Mouse (Mus musculus): ENCODE results near the gene Commd2. TPM values are rescaled to one million over a fixed set of nuclear protein-coding genes. Genes with fewer than 3 reads are reported as not detected.

Gene Commd2
- total and polyA plus RNA-seq, 2 experiments from 2014 or later = 34.9 to 72.6 TPM

- Histone ChIP-seq H3K27me3 (ENCODE audit: insufficient read depth, low read length) (no peaks in the 10 kb centered on the region), H3K36me3 (ENCODE audit: insufficient read depth, low read length) (no peaks in the 10 kb centered on the region), H3K9ac (replicated peaks; ENCODE audit: low read length, poor library complexity, severe bottlenecking) (no peak overlapping the region), H3K9me3 (ENCODE audit: low read length) (no peaks in the 10 kb centered on the region), H3K4me1 (ENCODE audit: insufficient read depth, low read length) (no peaks in the 10 kb centered on the region), H3K4me2 (ENCODE audit: low read depth, low read length, poor library complexity, severe bottlenecking) (no peak overlapping the region), H3K4me3 (ENCODE audit: low read depth, low read length) (no peak overlapping the region), H3K27ac (ENCODE audit: low read depth, low read length) (no peak overlapping the region)
- TF ChIP-seq CTCF (IDR thresholded peaks at IDR 0.05) = no peak
- ATAC-seq (ENCODE audit: low FRiP score) (no peak), DNase-seq (ENCODE audit: low spot score) (no peak)
- WGBS = 88% methylated on average over 2 of the region's 2 CpGs
These were observed 22.6 kb upstream of the Commd2 start for GRCm38 (mm10) chr3:57674075-57674474.

DNA sequence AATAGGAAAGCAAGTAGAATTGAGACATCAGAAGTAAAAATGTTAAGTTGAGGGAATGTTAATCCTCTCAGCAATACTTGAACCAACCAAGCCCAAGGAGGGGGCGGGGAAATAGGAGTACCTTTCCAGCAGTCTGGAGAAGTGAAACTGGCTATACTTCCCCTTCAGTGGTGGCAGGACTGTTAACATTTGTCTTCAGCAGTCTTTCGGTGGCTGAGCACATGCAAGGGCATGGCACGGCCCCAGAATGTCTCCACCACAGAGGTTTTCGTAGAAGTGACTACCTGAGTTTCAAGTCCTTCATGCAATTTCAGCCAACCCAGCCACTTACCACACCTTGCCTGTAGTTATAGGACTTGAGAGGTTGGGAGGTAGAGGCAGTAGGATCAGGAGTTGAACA, 22.1 kb upstream of the Commd2 start:
- Histone ChIP-seq H3K9ac (replicated peaks; ENCODE audit: low read length, poor library complexity, severe bottlenecking) (no peak overlapping the region), H3K9me3 (ENCODE audit: low read length) (no peaks in the 10 kb centered on the region), H3K27me3 (ENCODE audit: insufficient read depth, low read length) (no peaks in the 10 kb centered on the region), H3K4me2 (ENCODE audit: low read depth, low read length, poor library complexity, severe bottlenecking) (no peak overlapping the region), H3K36me3 (ENCODE audit: insufficient read depth, low read length) (no peaks in the 10 kb centered on the region), H3K4me1 (ENCODE audit: insufficient read depth, low read length) (no peaks in the 10 kb centered on the region), H3K27ac (ENCODE audit: low read depth, low read length) (no peak overlapping the region), H3K4me3 (ENCODE audit: low read depth, low read length) (no peak overlapping the region)
- ATAC-seq (ENCODE audit: low FRiP score) (no peak), DNase-seq (ENCODE audit: low spot score) (no peak)
- no peak for TF ChIP-seq CTCF (IDR thresholded peaks at IDR 0.05)
- 91% methylated on average over 4 of the region's 4 CpGs for WGBS

- peak overlapping the region; percentile 27 for H3K4me3 ChIP-seq (ENCODE audit: low read depth, low read length)
- DNase-seq (ENCODE audit: low spot score) (peak; percentile 96), ATAC-seq (ENCODE audit: low FRiP score) (peak; percentile 88)
- peak; percentile 87 for TF ChIP-seq CTCF (IDR thresholded peaks at IDR 0.05)
- no peaks in the 10 kb centered on the region for H3K27me3 ChIP-seq (ENCODE audit: insufficient read depth, low read length)
- H3K9ac ChIP-seq (replicated peaks; ENCODE audit: low read length, poor library complexity, severe bottlenecking) = no peak overlapping the region; the same call in 1 of the 2 replicates
- H3K36me3 ChIP-seq (ENCODE audit: insufficient read depth, low read length) = no peaks in the 10 kb centered on the region
- WGBS = 28% methylated on average over 14 of the region's 14 CpGs
- no peak overlapping the region for H3K27ac ChIP-seq (ENCODE audit: low read depth, low read length)
- H3K4me2 ChIP-seq (ENCODE audit: low read depth, low read length, poor library complexity, severe bottlenecking) = peak overlapping the region; percentile 39
- no peaks in the 10 kb centered on the region for H3K9me3 ChIP-seq (ENCODE audit: low read length)
- H3K4me1 ChIP-seq (ENCODE audit: insufficient read depth, low read length) = no peaks in the 10 kb centered on the region
These were observed 15.7 kb upstream of the Commd2 start for GRCm38 (mm10) chr3:57667054-57667723.

GRCm38 (mm10) chr3:57665880-57666279, 14.4 kb upstream of the Commd2 start:
- no peak for TF ChIP-seq CTCF (IDR thresholded peaks at IDR 0.05)
- no peaks in the 10 kb centered on the region for H3K27me3 ChIP-seq (ENCODE audit: insufficient read depth, low read length)
- H3K4me1 ChIP-seq (ENCODE audit: insufficient read depth, low read length) = no peaks in the 10 kb centered on the region
- no peak overlapping the region for H3K27ac ChIP-seq (ENCODE audit: low read depth, low read length)
- WGBS = 91% methylated on average over 5 of the region's 5 CpGs
- H3K36me3 ChIP-seq (ENCODE audit: insufficient read depth, low read length) = no peaks in the 10 kb centered on the region
- ATAC-seq (ENCODE audit: low FRiP score) (no peak), DNase-seq (ENCODE audit: low spot score) (no peak)
- no peaks in the 10 kb centered on the region for H3K9me3 ChIP-seq (ENCODE audit: low read length)
- H3K9ac ChIP-seq (replicated peaks; ENCODE audit: low read length, poor library complexity, severe bottlenecking) = no peak overlapping the region
- no peak overlapping the region for H3K4me2 ChIP-seq (ENCODE audit: low read depth, low read length, poor library complexity, severe bottlenecking)
- H3K4me3 ChIP-seq (ENCODE audit: low read depth, low read length) = no peak overlapping the region

GRCm38 (mm10) chr3:57664682-57665081, 13.2 kb upstream of the Commd2 start:
- DNase-seq (ENCODE audit: low spot score) (no peak), ATAC-seq (ENCODE audit: low FRiP score) (no peak)
- Histone ChIP-seq H3K4me3 (ENCODE audit: low read depth, low read length) (no peak overlapping the region), H3K36me3 (ENCODE audit: insufficient read depth, low read length) (no peaks in the 10 kb centered on the region), H3K27ac (ENCODE audit: low read depth, low read length) (no peak overlapping the region), H3K4me1 (ENCODE audit: insufficient read depth, low read length) (no peaks in the 10 kb centered on the region), H3K9me3 (ENCODE audit: low read length) (no peaks in the 10 kb centered on the region), H3K4me2 (ENCODE audit: low read depth, low read length, poor library complexity, severe bottlenecking) (no peak overlapping the region), H3K9ac (replicated peaks; ENCODE audit: low read length, poor library complexity, severe bottlenecking) (no peak overlapping the region), H3K27me3 (ENCODE audit: insufficient read depth, low read length) (no peaks in the 10 kb centered on the region)
- TF ChIP-seq CTCF (IDR thresholded peaks at IDR 0.05) = no peak
- WGBS = 62% methylated on average over 10 of the region's 10 CpGs

- no peak overlapping the region for H3K27ac ChIP-seq (ENCODE audit: low read depth, low read length)
- ATAC-seq (ENCODE audit: low FRiP score) = no peak
- no peaks in the 10 kb centered on the region for H3K9me3 ChIP-seq (ENCODE audit: low read length)
- H3K4me2 ChIP-seq (ENCODE audit: low read depth, low read length, poor library complexity, severe bottlenecking) = no peak overlapping the region
- TF ChIP-seq CTCF (IDR thresholded peaks at IDR 0.05) = peak; percentile 83
- WGBS = 18% methylated on average over 6 of the region's 6 CpGs
- no peaks in the 10 kb centered on the region for H3K4me1 ChIP-seq (ENCODE audit: insufficient read depth, low read length)
- H3K36me3 ChIP-seq (ENCODE audit: insufficient read depth, low read length) = no peaks in the 10 kb centered on the region
- H3K27me3 ChIP-seq (ENCODE audit: insufficient read depth, low read length) = no peaks in the 10 kb centered on the region
- no peak overlapping the region for H3K9ac ChIP-seq (replicated peaks; ENCODE audit: low read length, poor library complexity, severe bottlenecking)
- no peak overlapping the region for H3K4me3 ChIP-seq (ENCODE audit: low read depth, low read length)
- peak; percentile 73 for DNase-seq (ENCODE audit: low spot score)
These were observed 12.2 kb upstream of the Commd2 start for GRCm38 (mm10) chr3:57663731-57664130.

Data from midbrain, postnatal 0 days (tissue).